Mouse (Mus musculus): Measurements from ENCODE around the gene Zeb2.

DNA sequence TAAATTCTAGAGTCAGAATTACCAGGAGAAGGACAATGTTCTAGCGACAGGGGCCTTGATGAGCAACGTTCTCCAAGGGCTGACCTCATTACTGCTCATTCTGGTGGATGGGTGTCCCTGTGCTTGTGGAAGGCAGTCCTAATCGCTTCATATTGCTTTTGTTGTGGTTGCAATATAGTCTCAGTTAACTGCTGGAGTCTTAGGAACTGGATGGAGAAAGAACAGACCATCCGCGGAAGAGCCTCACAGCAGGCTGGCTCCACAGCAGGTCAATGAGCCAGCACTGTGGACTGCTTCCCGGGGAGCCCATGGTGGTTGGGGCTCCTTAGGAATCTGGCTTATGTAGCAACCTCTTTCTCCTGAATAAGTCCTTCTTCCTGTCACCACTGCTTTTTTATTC is 12.4 kb upstream of the Zeb2 start:
- TF ChIP-seq MAX (IDR thresholded peaks at IDR 0.05) (no peak), CTCF (IDR thresholded peaks at IDR 0.05; ENCODE audit: control insufficient read depth, insufficient read depth, insufficient read length) (no peak), USF1 (IDR thresholded peaks at IDR 0.05; ENCODE audit: low read depth) (no peak), CEBPB (IDR thresholded peaks at IDR 0.05; ENCODE audit: low read depth) (no peak)

Data from C2C12 (cell line).